Mouse (Mus musculus) ES-E14 (cell line): ENCODE data around the gene Canx.

Experiments used
- CHD2 ChIP-seq: IDR thresholded peaks from 2 replicates; pipeline ENCODE4 v1.6.1; 2014; ENCODE audit warnings: mild to moderate bottlenecking, low read depth, low read length, inconsistent platforms
- HCFC1 ChIP-seq: IDR thresholded peaks from 2 replicates; pipeline ENCODE4 v1.6.1; 2012; ENCODE audit warnings: low read length, inconsistent platforms, borderline replicate concordance; ENCODE audit not compliant: insufficient read depth
- MAFK ChIP-seq: IDR thresholded peaks from 2 replicates; pipeline ENCODE4 v1.6.1; 2014; ENCODE audit warnings: mild to moderate bottlenecking, low read depth, low read length, inconsistent platforms; ENCODE audit not compliant: insufficient read depth
- ZC3H11A ChIP-seq: IDR thresholded peaks from 2 replicates; pipeline ENCODE4 v1.6.1; 2012; ENCODE audit warnings: low read depth, mild to moderate bottlenecking, inconsistent platforms, low read length, borderline replicate concordance
- ZNF384 ChIP-seq: IDR thresholded peaks from 2 replicates; pipeline ENCODE4 v1.6.1; 2012; ENCODE audit warnings: low read depth, low read length, inconsistent platforms

DNA sequence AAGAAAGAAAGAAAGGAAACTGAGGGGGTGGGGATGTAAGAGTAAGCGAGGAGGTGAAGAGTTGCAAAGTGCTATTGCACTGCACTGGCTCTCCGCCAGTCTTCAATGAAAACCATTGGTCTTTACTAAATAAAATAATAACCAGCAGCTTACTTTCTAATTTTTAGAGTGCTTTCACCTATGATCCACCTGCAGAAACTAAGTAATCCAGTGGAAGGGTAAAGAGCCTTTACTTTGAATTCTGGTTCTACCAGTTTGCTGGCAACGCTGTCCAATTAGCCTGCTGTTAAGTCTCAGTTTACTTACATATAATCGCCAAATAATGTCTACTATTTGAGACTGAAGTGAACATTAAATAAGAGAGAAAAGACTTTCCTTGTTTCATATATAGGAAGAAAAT is 46.5 kb downstream of the Canx start:
- TF ChIP-seq MAFK (no peak), ZC3H11A (no peak), HCFC1 (no peak), ZNF384 (no peak), CHD2 (no peak)
